Mouse (Mus musculus) hindbrain, embryonic 12.5 days (tissue): ENCODE results near the gene Gale. TPM values are rescaled to one million over a fixed set of nuclear protein-coding genes. Genes with fewer than 3 reads are reported as not detected.
"Not testable (repeated sequence)": the region's sequence is repeated elsewhere in the genome, so short reads cannot be mapped to it uniquely, and the experiment has no call there.

Experiments
- ATAC-seq: fragments of 200-750 bp; cut with Nextera tagmentation; 2 replicates; pipeline ENCODE4 v1.8.0; 2017; ENCODE audit warnings: moderate TSS enrichment; ENCODE audit not compliant: low FRiP score
- H3K27ac ChIP-seq: fragments of 300-500 bp; sonication (generic); 2 replicates; pipeline ENCODE4 v1.5.1; 2016; ENCODE audit warnings: mild to moderate bottlenecking
- H3K27me3 ChIP-seq: fragments of 300-500 bp; sonication (generic); 2 replicates; pipeline ENCODE4 v1.6.1; 2016; ENCODE audit warnings: mild to moderate bottlenecking
- H3K36me3 ChIP-seq: fragments of 300-500 bp; sonication (generic); 2 replicates; pipeline ENCODE4 v1.6.1; 2016; ENCODE audit warnings: mild to moderate bottlenecking
- H3K4me1 ChIP-seq: fragments of 300-500 bp; sonication (generic); 2 replicates; pipeline ENCODE4 v1.6.1; 2016
- H3K4me2 ChIP-seq: fragments of 300-500 bp; sonication (generic); replicated peaks from 2 replicates; pipeline ENCODE4 v1.6.1; 2016; ENCODE audit warnings: mild to moderate bottlenecking
- H3K4me3 ChIP-seq: fragments of 300-500 bp; sonication (generic); 2 replicates; pipeline ENCODE4 v1.5.1; 2016; ENCODE audit warnings: mild to moderate bottlenecking
- H3K9ac ChIP-seq: fragments of 300-500 bp; sonication (generic); 2 replicates; pipeline ENCODE4 v1.6.1; 2016; ENCODE audit warnings: mild to moderate bottlenecking, moderate library complexity
- H3K9me3 ChIP-seq: fragments of 300-500 bp; sonication (generic); replicated peaks from 2 replicates; pipeline ENCODE4 v1.6.1; 2016; ENCODE audit warnings: mild to moderate bottlenecking
- WGBS: fragments of 180-500 bp; shearing (Covaris S2); methylation state at CpG from one replicate; pipeline ENCODE4 v1.1.7; 2016; 5-methylcytosine and 5-hydroxymethylcytosine counted together
- polyA plus RNA-seq: library from polyadenylated mRNA; unstranded; fragments of >200 nt; fragmentation: Nextera tagmentation; extraction: Ambion mirVana; gene quantifications from 2 replicates; pipeline ENCODE4 v1.2.1, GENCODE M21; 2016

Gene Gale
- polyA plus RNA-seq, 1 experiment from 2014 or later: 35.5 TPM

DNA sequence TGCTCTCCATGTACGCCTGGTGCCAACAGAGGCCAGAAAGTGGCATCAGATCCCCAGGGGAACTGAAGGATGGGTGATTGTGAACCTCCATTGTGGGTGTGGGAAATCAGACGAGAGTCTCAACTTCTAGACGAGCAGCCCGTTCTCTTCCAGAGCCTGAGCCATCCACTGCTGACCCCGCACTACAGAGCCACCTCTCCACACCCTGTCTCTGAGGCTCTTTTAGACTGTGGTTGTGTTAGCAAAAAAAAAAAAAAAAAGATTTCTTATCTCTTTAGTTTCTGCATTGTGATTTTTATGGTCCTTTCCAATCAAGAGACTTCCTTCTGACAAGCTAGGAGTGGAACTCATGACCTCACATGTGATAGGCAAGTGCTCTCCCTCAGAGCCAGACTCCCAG lies 34.1 kb upstream of the Gale start:
- H3K27ac ChIP-seq: no peak overlapping the region
- WGBS: 92% methylated on average over 5 of the region's 5 CpGs
- no peak overlapping the region for H3K4me3 ChIP-seq
- no peak overlapping the region for H3K4me2 ChIP-seq
- H3K9me3 ChIP-seq: no peaks in the 10 kb centered on the region
- no peak overlapping the region for H3K9ac ChIP-seq
- no peaks in the 10 kb centered on the region for H3K4me1 ChIP-seq
- no peaks in the 10 kb centered on the region for H3K27me3 ChIP-seq
- peaks cover 31% of the 10 kb centered on the region for H3K36me3 ChIP-seq
- no peak for ATAC-seq

DNA sequence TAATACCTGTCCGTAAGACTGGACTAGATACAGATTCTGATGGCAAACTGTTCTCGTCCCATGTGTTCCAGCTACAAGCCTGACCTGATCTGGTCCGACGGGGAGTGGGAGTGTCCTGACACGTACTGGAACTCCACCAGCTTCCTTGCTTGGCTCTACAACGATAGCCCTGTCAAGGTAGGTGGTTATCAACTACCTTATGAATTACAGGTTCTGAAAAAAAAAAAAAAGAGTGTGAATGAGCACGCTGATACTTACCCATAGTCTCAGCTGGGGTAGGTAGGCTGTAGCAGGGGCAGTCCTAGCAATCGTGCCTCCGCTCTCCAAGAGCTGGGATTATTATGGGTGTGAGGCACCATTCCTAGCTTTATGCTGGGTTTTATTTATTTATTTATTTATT lies 33.7 kb upstream of the Gale start:
- no peaks in the 10 kb centered on the region for H3K4me1 ChIP-seq
- H3K9ac ChIP-seq: no peak overlapping the region
- no peak for ATAC-seq
- H3K4me3 ChIP-seq: no peak overlapping the region
- H3K9me3 ChIP-seq: no peaks in the 10 kb centered on the region
- 94% methylated on average over 9 of the region's 9 CpGs for WGBS
- no peaks in the 10 kb centered on the region for H3K27me3 ChIP-seq
- H3K4me2 ChIP-seq: no peak overlapping the region
- peaks cover 31% of the 10 kb centered on the region for H3K36me3 ChIP-seq
- H3K27ac ChIP-seq: no peak overlapping the region

DNA sequence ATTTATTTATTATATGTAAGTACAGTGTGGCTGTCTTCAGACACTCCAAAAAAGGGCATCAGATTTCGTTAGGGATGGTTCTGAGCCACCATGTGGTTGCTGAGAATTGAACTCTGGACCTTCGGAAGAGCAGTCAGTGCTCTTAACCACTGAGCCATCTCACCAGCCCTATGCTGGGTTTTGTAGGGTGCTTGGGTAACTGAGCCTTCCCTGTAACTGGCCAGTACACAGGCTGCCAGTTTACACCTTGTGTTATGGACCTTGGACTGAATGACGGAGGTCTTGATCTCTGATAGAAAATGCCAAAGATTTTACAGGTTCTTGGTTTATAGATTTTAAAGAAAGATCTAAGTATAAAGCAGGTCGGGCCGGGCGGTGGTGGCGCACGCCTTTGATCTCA lies 33.3 kb upstream of the Gale start:
- WGBS: 94% methylated on average over 8 of the region's 8 CpGs
- Histone ChIP-seq H3K36me3 (peaks cover 31% of the 10 kb centered on the region), H3K9me3 (no peaks in the 10 kb centered on the region), H3K4me3 (no peak overlapping the region), H3K27me3 (no peaks in the 10 kb centered on the region), H3K4me1 (no peaks in the 10 kb centered on the region), H3K9ac (no peak overlapping the region), H3K4me2 (no peak overlapping the region), H3K27ac (no peak overlapping the region)
- no peak for ATAC-seq

DNA sequence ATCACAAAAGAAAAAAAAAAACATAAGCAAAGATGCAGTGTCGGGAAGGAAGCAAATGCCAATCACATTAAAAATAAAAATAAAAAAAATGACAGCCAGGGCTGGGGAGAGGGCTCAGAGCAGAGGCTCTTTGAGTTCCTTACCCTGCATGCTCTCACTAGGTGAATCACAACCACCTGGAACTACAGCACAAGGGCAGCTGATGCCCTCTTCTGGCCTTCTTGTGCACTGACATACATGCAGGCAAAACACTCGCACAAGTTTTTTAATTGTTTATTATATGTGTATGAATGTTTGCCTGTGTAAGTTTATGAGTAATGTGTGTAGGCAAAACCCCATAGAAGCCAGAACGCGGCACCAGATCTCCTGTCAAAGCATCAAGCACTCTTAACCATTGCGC lies 31.7 kb upstream of the Gale start:
- no peak overlapping the region for H3K9ac ChIP-seq
- no peak for ATAC-seq
- H3K9me3 ChIP-seq: no peaks in the 10 kb centered on the region
- H3K4me2 ChIP-seq: no peak overlapping the region
- peaks cover 17% of the 10 kb centered on the region for H3K36me3 ChIP-seq
- H3K4me1 ChIP-seq: no peaks in the 10 kb centered on the region
- WGBS: 71% methylated on average over 5 of the region's 5 CpGs
- no peak overlapping the region for H3K4me3 ChIP-seq
- no peaks in the 10 kb centered on the region for H3K27me3 ChIP-seq
- no peak overlapping the region for H3K27ac ChIP-seq

DNA sequence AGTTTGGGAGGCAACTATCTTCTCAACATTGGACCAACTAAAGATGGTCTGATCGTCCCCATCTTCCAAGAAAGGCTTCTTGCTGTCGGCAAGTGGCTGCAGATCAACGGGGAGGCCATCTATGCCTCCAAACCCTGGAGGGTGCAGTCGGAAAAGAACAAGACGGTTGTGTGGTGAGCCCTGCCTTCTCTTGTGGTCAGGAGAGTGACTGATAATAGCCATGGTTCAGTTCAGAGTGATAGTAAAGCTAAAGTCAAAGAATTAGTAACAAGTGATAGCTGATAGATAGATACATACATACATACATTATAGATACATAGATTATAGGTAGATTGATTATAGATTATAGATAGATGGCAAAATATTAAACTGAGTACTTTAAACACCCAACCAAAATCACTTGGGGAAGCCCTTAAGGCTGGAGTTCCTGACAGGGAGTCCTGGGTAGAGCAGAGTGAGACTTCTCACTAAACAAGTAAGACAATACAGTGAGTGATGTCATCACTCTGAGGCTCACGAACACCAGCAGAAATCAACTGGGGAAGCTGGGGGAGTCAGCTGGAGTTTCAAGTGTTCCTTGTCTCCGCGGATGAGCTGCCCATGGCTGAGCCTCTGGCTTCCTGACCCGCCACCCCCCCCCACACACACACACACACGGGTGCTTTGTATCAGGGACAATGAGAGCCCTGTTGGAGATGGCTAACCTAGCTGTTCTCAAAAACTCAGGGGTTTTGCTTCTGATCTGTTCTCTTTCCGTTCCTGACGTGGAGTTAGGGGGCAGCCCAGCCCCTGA lies 28.6 kb upstream of the Gale start:
- no peak for ATAC-seq
- peaks cover 24% of the 10 kb centered on the region for H3K36me3 ChIP-seq

DNA sequence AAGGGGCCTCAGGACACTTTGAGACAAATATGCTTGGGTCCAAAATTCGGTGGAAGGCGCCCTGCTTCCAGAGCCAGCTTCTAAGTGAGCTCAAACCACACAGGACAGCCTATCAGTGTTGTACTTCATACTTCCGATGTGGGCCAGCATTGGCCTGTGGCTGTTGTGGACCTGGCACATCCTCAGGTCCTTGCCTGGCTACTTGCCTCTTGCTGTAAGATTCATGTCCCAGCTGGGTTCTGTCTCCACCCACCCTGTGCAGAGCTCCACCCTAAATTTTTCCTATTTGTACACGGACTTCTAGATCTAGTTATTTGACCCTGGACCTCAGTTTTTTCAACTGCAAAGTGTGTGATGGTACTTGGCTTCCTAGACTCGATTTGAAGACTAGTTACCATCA lies 28.0 kb upstream of the Gale start:
- Histone ChIP-seq H3K27ac (0 out of 2 replicates have a peak overlapping the region, but pooled peaks have one; percentile 30), H3K36me3 (peaks cover 24% of the 10 kb centered on the region), H3K4me3 (no peak overlapping the region), H3K4me1 (no peaks in the 10 kb centered on the region), H3K4me2 (no peak overlapping the region), H3K27me3 (no peaks in the 10 kb centered on the region), H3K9ac (no peak overlapping the region), H3K9me3 (no peaks in the 10 kb centered on the region)
- WGBS: 72% methylated on average over 5 of the region's 5 CpGs
- no peak for ATAC-seq

More for the DNA sequence above, 28.6 kb upstream of the Gale start:
- Histone ChIP-seq H3K4me2 (no peak overlapping the region), H3K4me1 (no peaks in the 10 kb centered on the region), H3K27ac (0 out of 2 replicates have a peak overlapping the region, but pooled peaks have one; percentile 30), H3K9ac (no peak overlapping the region), H3K9me3 (no peaks in the 10 kb centered on the region), H3K27me3 (no peaks in the 10 kb centered on the region), H3K4me3 (no peak overlapping the region)
- 49% methylated on average over 12 of the region's 12 CpGs for WGBS

DNA sequence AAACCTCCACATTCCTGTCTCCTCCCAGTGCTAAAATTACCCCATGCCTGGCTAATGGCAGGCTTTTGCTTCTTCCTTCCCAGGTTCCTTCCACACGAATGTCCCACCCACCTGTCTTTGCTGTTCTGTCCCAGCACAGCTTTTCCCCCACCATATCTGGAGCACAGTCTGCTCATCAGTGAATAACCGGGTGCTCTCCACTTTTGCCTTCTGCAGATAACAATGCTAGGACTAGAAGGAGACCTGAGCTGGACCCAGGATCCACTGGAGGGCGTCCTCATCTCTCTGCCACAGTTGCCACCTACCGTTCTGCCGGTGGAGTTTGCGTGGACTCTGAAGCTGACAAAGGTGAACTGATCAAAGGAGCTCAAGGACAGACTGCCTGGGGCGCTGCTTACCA lies 24.7 kb upstream of the Gale start:
- Histone ChIP-seq H3K4me2 (no peak overlapping the region), H3K27me3 (no peaks in the 10 kb centered on the region), H3K9ac (no peak overlapping the region), H3K9me3 (no peaks in the 10 kb centered on the region; the same call in 1 of the 2 replicates), H3K4me3 (no peak overlapping the region), H3K27ac (no peak overlapping the region), H3K36me3 (peaks cover 19% of the 10 kb centered on the region), H3K4me1 (no peaks in the 10 kb centered on the region)
- WGBS: 89% methylated on average over 7 of the region's 7 CpGs
- ATAC-seq: no peak

DNA sequence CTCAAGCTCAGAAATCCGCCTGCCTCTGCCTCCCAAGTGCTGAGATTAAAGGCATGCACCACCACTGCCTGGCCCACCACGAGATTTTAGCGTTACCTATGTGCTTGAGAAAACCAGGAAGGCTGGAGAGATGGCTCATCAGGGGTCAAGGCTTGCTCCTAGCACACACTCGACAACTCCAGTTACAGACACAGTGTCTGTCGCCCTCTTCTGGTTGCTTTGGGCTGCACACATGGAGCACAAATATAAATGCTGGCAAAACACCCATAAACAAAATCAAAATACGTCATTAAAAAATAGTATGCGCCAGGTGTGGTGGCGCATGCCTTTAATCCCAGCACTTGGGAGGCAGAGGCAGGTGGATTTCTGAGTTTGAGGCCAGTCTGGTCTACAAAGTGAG lies 22.5 kb upstream of the Gale start:
- not testable (repeated sequence) for H3K4me2 ChIP-seq, H3K4me1 ChIP-seq, H3K9me3 ChIP-seq, H3K27me3 ChIP-seq, H3K4me3 ChIP-seq, H3K9ac ChIP-seq, H3K27ac ChIP-seq, ATAC-seq
- 83% methylated on average over 8 of the region's 8 CpGs for WGBS
- H3K36me3 ChIP-seq: peaks cover 19% of the 10 kb centered on the region

DNA sequence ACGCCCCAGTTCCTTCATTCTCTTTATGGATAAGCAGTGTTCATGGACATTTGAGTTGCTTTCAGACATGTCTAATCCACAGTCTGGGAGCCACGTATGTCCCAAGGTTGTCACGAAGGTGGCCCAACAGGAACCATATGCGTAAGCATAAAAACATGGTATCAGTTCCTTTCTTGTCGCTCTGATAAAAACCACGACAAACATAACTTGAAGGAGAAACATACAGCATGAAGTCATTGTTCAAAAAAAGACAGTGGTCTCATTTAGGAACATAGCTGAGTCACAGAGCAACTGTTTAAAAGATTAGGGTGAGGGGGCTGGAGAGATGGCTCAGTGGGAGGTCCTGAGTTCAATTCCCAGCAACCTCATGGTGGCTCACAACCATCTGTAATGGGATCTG lies 21.3 kb upstream of the Gale start:
- WGBS: 92% methylated on average over 6 of the region's 6 CpGs
- Histone ChIP-seq H3K4me2 (no peak overlapping the region), H3K4me1 (peaks cover 9% of the 10 kb centered on the region), H3K4me3 (no peak overlapping the region), H3K9me3 (no peaks in the 10 kb centered on the region; the same call in 1 of the 2 replicates), H3K36me3 (peaks cover 19% of the 10 kb centered on the region), H3K27me3 (no peaks in the 10 kb centered on the region), H3K27ac (no peak overlapping the region), H3K9ac (no peak overlapping the region)
- ATAC-seq: no peak

DNA sequence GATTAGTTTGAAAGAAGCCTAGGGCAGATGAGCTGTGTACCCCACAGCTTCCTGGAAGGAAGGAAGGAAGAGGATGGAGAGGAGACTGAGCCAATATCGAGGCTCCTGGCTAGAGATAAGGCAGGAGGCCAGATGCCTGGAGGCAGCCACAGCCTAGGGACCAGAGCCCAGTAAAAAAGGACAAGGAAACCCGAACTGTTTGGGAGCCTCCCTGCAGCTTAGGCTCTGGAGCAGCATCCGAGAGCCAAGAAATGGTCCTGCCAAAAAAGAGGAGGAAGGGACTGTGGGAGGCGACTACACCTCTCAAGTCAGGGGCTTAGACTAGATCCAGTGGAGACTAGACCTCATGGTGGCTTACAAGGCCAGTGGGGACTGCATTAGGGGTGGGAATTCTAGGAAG lies 20.1 kb upstream of the Gale start:
- 58% methylated on average over 4 of the region's 4 CpGs for WGBS
- Histone ChIP-seq H3K4me2 (no peak overlapping the region), H3K4me1 (peaks cover 9% of the 10 kb centered on the region), H3K27me3 (no peaks in the 10 kb centered on the region), H3K27ac (no peak overlapping the region), H3K9me3 (no peaks in the 10 kb centered on the region; the same call in 1 of the 2 replicates), H3K36me3 (peaks cover 19% of the 10 kb centered on the region), H3K4me3 (no peak overlapping the region), H3K9ac (no peak overlapping the region)
- no peak for ATAC-seq

DNA sequence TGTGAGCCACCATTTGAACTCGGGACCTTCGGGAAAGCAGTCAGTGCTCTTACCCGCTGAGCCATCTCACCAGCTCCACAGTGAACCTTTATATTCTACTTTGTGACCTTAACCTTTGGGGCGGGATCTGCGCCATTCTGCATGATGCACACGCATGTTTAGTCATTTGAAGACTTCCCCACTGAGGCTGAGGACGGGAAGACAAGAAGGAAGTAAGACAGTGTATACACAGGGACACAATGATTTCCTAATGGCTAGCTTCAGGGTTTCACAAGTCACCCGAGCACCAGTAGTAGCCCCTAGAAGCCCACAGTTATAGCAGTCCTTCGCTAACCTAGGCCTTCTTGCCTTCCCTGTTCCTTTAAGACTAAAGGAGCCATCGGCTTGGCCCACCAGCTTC lies 17.8 kb upstream of the Gale start:
- Histone ChIP-seq H3K9me3 (no peaks in the 10 kb centered on the region; the same call in 1 of the 2 replicates), H3K27me3 (no peaks in the 10 kb centered on the region), H3K36me3 (peaks cover 9% of the 10 kb centered on the region), H3K9ac (peak overlapping the region; percentile 75), H3K27ac (peak overlapping the region; percentile 64), H3K4me2 (peak overlapping the region; percentile 73), H3K4me1 (peaks cover 9% of the 10 kb centered on the region), H3K4me3 (peak overlapping the region; percentile 77)
- WGBS: 76% methylated on average over 10 of the region's 10 CpGs
- ATAC-seq: peak; percentile 36; the same call in 1 of the 2 replicates

DNA sequence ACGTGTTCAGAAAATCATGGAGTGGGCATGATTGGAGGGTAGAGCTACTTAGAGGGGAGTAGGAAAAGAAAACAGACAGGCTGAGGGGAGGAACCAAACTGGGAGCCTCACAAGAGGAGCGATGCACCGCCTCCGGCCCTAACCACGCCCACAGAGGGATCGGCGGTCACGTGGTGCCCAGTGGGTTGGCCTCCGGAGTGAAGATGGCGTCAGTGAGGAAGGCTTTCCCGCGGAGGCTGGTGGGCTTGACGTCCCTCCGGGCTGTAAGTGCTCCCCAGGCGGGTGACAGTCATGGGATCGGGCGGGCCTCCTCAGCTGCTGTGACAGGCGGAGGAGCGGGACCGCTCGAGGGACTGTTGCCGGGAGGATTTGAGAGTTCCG lies 17.3 kb upstream of the Gale start, which contains the start of gene Hmgcl:
TSS of gene Hmgcl (plus strand) at position 171 of the 381 bp plus-strand sequence.
- WGBS: under 1% methylated on average over 23 of the region's 23 CpGs
- ATAC-seq: peak; percentile 88

More for the DNA sequence above, 17.3 kb upstream of the Gale start, which contains the start of gene Hmgcl:
- Histone ChIP-seq H3K9me3 (no peaks in the 10 kb centered on the region), H3K4me2 (peak within 1 kb of the TSS; percentile 73), H3K4me1 (peaks cover 9% of the 10 kb centered on the region), H3K9ac (peak within 1 kb of the TSS; percentile 75), H3K4me3 (peak within 1 kb of the TSS; percentile 77), H3K27ac (peak within 1 kb of the TSS; percentile 64), H3K36me3 (peaks cover 10% of the 10 kb centered on the region), H3K27me3 (no peaks in the 10 kb centered on the region)
